Mouse (Mus musculus): ENCODE results near the gene Tmem229b. TPM values are rescaled to one million over a fixed set of nuclear protein-coding genes. Genes with fewer than 3 reads are reported as not detected.

Tmem229b gene
- 37.7 and 45.5 TPM in 2 replicates for polyA plus RNA-seq (2014; fragmentation: Nextera tagmentation; extraction: Ambion mirVana)

DNA sequence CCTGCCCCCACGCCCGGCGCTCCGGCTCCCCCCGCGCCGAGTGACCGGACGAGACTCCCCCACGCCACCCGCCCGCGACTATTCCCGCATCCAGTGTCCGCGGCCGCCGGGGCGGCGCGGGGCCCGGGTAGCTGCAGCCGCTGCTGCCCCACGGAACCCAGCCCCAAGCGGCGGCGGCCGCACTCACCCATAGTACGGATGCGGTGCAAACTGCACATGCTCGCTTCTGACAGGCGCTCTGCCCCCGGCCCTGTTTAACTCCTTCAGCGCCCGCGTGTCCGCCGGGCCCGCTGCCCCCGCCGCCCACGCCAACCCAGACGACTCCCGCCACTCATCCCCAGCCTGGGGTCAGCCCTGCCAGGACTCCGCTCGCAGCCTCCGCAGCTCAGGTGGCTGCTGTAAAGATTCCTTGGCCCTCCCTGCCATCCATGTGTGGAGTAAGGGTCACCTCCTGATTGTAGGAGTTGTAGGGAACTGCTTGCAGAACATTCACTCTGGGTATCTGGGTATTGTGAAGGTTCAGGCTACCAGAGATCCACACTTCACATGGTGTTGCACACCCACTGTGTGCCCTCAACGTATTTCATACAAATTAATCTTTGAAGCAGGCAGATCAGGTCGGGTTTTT, at the start of gene Tmem229b:
TSS of gene Tmem229b (minus strand) at position 502 of the 628 bp plus-strand sequence.
- H3K9me3 ChIP-seq (replicated peaks; ENCODE audit: control insufficient read depth, low read length), result no peaks in the 10 kb centered on the region
- peak within 1 kb of the TSS; percentile 94 for H3K9ac ChIP-seq (ENCODE audit: low read length)
- peaks cover 9% of the 10 kb centered on the region for H3K4me1 ChIP-seq (ENCODE audit: control insufficient read depth, insufficient read depth, low read length)
- no peaks in the 10 kb centered on the region for H3K27me3 ChIP-seq (replicated peaks; ENCODE audit: control insufficient read depth, insufficient read depth, low read length)
- WGBS, result under 1% methylated on average over 44 of the region's 49 CpGs
- ATAC-seq (peak; percentile 95), DNase-seq (ENCODE audit: low spot score) (peak; percentile 82)
- H3K4me2 ChIP-seq (ENCODE audit: low read length), result peak within 1 kb of the TSS; percentile 81
- peak within 1 kb of the TSS; percentile 94 for H3K4me3 ChIP-seq (ENCODE audit: low read depth, low read length)
- peak within 1 kb of the TSS; percentile 82 for H3K27ac ChIP-seq (ENCODE audit: low read depth, low read length)
- H3K36me3 ChIP-seq (ENCODE audit: control insufficient read depth, insufficient read depth, low read length), result no peaks in the 10 kb centered on the region

GRCm38 (mm10) chr12:79055276-79055675, 47.8 kb upstream of the Tmem229b start:
- no peak overlapping the region for H3K4me3 ChIP-seq (ENCODE audit: low read depth, low read length)
- 91% methylated on average over 7 of the region's 7 CpGs for WGBS
- DNase-seq (ENCODE audit: low spot score) (no peak), ATAC-seq (no peak)
- H3K4me2 ChIP-seq (ENCODE audit: low read length), result no peak overlapping the region
- no peaks in the 10 kb centered on the region for H3K4me1 ChIP-seq (ENCODE audit: control insufficient read depth, insufficient read depth, low read length)
- H3K9me3 ChIP-seq (replicated peaks; ENCODE audit: control insufficient read depth, low read length), result no peaks in the 10 kb centered on the region
- peaks cover 18% of the 10 kb centered on the region; the same call in 1 of the 2 replicates for H3K36me3 ChIP-seq (ENCODE audit: control insufficient read depth, insufficient read depth, low read length)
- H3K27me3 ChIP-seq (replicated peaks; ENCODE audit: control insufficient read depth, insufficient read depth, low read length), result no peaks in the 10 kb centered on the region
- no peak overlapping the region for H3K27ac ChIP-seq (ENCODE audit: low read depth, low read length)
- no peak overlapping the region for H3K9ac ChIP-seq (ENCODE audit: low read length)

DNA sequence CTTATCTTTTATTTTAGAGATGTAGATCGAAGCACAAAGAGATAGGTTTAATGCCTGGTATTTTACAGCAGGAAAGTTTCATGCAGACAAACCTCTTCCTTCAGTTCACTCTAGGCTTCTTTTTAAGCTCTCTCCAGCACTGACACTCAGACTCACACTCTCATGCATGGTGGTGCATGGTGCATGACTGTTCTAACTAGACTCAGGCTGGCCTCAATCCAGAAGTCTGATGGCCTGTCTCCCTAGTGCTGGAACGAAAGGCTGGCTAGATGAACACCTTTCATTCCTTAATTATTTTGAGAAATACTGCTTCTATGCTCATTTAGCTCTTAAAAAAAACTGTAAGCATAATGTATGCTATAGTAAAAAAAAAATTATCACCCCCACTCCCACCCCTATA, 44.6 kb upstream of the Tmem229b start:
- peaks cover 18% of the 10 kb centered on the region; the same call in 1 of the 2 replicates for H3K36me3 ChIP-seq (ENCODE audit: control insufficient read depth, insufficient read depth, low read length)
- WGBS, result 81% methylated on average over 2 of the region's 2 CpGs
- no peak for ATAC-seq

GRCm38 (mm10) chr12:79050545-79051212, 43.3 kb upstream of the Tmem229b start:
- Histone ChIP-seq H3K27me3 (replicated peaks; ENCODE audit: control insufficient read depth, insufficient read depth, low read length) (no peaks in the 10 kb centered on the region), H3K4me1 (ENCODE audit: control insufficient read depth, insufficient read depth, low read length) (no peaks in the 10 kb centered on the region), H3K4me2 (ENCODE audit: low read length) (no peak overlapping the region), H3K9ac (ENCODE audit: low read length) (no peak overlapping the region), H3K27ac (ENCODE audit: low read depth, low read length) (no peak overlapping the region), H3K9me3 (replicated peaks; ENCODE audit: control insufficient read depth, low read length) (no peaks in the 10 kb centered on the region), H3K4me3 (ENCODE audit: low read depth, low read length) (no peak overlapping the region), H3K36me3 (ENCODE audit: control insufficient read depth, insufficient read depth, low read length) (peaks cover 18% of the 10 kb centered on the region; the same call in 1 of the 2 replicates)
- WGBS, result 81% methylated on average over 3 of the region's 3 CpGs
- DNase-seq (ENCODE audit: low spot score), result no peak
- no peak for ATAC-seq

More for the DNA sequence above, 44.6 kb upstream of the Tmem229b start:
- Histone ChIP-seq H3K4me3 (ENCODE audit: low read depth, low read length) (no peak overlapping the region), H3K27ac (ENCODE audit: low read depth, low read length) (no peak overlapping the region), H3K9ac (ENCODE audit: low read length) (no peak overlapping the region), H3K27me3 (replicated peaks; ENCODE audit: control insufficient read depth, insufficient read depth, low read length) (no peaks in the 10 kb centered on the region), H3K9me3 (replicated peaks; ENCODE audit: control insufficient read depth, low read length) (no peaks in the 10 kb centered on the region), H3K4me1 (ENCODE audit: control insufficient read depth, insufficient read depth, low read length) (no peaks in the 10 kb centered on the region), H3K4me2 (ENCODE audit: low read length) (no peak overlapping the region)
- peak; percentile 11 for DNase-seq (ENCODE audit: low spot score)

DNA sequence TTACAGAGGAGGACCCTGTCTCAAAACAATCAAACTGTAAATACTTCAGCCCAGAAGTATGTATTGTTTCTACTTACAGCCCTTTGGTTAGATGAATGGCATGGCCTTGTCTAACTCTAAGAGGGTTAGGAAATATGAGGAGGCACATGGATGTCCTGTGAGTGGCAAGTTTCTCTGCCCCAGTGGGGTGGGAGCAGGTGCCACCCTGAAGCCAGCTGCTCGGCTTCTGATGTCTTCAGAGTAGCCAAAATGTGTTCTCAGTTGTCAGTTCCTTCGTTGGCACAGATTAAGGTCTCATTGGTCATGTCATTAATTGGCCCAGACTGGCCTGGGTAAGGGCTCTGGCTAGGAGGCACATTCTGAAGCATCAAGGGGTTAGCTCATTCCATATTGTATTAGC, 42.4 kb upstream of the Tmem229b start:
- peaks cover 12% of the 10 kb centered on the region; the same call in 1 of the 2 replicates for H3K36me3 ChIP-seq (ENCODE audit: control insufficient read depth, insufficient read depth, low read length)
- DNase-seq (ENCODE audit: low spot score) (no peak), ATAC-seq (no peak)
- H3K4me3 ChIP-seq (ENCODE audit: low read depth, low read length), result no peak overlapping the region
- no peak overlapping the region for H3K27ac ChIP-seq (ENCODE audit: low read depth, low read length)
- no peaks in the 10 kb centered on the region for H3K27me3 ChIP-seq (replicated peaks; ENCODE audit: control insufficient read depth, insufficient read depth, low read length)
- no peaks in the 10 kb centered on the region for H3K9me3 ChIP-seq (replicated peaks; ENCODE audit: control insufficient read depth, low read length)
- no peak overlapping the region for H3K4me2 ChIP-seq (ENCODE audit: low read length)
- 73% methylated on average over 2 of the region's 2 CpGs for WGBS
- no peak overlapping the region for H3K9ac ChIP-seq (ENCODE audit: low read length)
- no peaks in the 10 kb centered on the region for H3K4me1 ChIP-seq (ENCODE audit: control insufficient read depth, insufficient read depth, low read length)

DNA sequence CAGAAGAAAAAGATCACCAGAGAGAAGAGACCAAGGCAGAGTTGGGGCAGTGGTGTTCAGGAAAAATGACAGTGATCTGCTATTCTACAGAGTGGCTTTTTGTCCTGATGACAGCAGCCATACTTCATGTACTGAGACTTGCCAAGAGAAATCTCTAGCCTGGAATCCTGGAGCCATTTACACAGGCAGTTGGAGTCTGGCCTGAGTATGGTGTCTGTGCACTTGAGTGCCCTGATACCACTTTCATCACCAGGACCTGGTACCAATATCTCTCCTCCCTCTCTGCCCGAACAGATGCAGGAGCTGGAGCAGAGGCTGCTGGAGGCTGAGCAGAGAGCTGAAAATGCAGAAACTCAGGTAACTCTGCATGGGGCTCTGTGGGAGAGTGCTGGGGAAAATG, 41.5 kb upstream of the Tmem229b start:
- H3K27me3 ChIP-seq (replicated peaks; ENCODE audit: control insufficient read depth, insufficient read depth, low read length), result no peaks in the 10 kb centered on the region
- 84% methylated on average over 1 of the region's 1 CpGs for WGBS
- H3K36me3 ChIP-seq (ENCODE audit: control insufficient read depth, insufficient read depth, low read length), result 0 out of 2 replicates have a peak, but pooled peaks cover 5% of the 10 kb centered on the region
- H3K4me1 ChIP-seq (ENCODE audit: control insufficient read depth, insufficient read depth, low read length), result no peaks in the 10 kb centered on the region
- no peak for ATAC-seq
- no peak overlapping the region for H3K4me2 ChIP-seq (ENCODE audit: low read length)
- DNase-seq (ENCODE audit: low spot score), result no peak
- H3K27ac ChIP-seq (ENCODE audit: low read depth, low read length), result no peak overlapping the region
- H3K9me3 ChIP-seq (replicated peaks; ENCODE audit: control insufficient read depth, low read length), result no peaks in the 10 kb centered on the region
- no peak overlapping the region for H3K9ac ChIP-seq (ENCODE audit: low read length)
- no peak overlapping the region for H3K4me3 ChIP-seq (ENCODE audit: low read depth, low read length)

DNA sequence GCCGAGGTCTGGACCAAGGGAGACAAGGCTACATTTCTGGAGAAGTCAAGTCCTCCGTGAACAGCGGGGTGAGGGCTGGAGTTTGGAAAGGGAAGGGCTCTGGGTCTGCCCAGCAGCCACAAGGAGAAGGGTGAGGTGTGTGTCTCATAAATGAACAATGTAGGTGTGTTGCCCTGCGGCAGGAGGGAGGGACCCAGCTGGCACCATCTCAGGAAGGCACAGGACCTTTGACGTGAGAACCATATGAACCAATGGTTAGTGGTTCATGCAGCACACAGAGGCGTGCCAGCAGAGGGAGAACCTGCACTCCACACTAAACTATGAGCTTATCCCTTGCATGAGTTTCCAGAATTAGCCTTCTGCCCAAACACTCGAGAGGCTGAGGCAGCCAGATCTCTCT, 39.8 kb upstream of the Tmem229b start:
- DNase-seq (ENCODE audit: low spot score) (no peak), ATAC-seq (no peak)
- Histone ChIP-seq H3K27me3 (replicated peaks; ENCODE audit: control insufficient read depth, insufficient read depth, low read length) (no peaks in the 10 kb centered on the region), H3K27ac (ENCODE audit: low read depth, low read length) (no peak overlapping the region), H3K4me1 (ENCODE audit: control insufficient read depth, insufficient read depth, low read length) (no peaks in the 10 kb centered on the region), H3K9me3 (replicated peaks; ENCODE audit: control insufficient read depth, low read length) (no peaks in the 10 kb centered on the region), H3K4me3 (ENCODE audit: low read depth, low read length) (no peak overlapping the region), H3K36me3 (ENCODE audit: control insufficient read depth, insufficient read depth, low read length) (no peaks in the 10 kb centered on the region), H3K4me2 (ENCODE audit: low read length) (no peak overlapping the region), H3K9ac (ENCODE audit: low read length) (no peak overlapping the region)
- WGBS, result 86% methylated on average over 7 of the region's 7 CpGs

- Histone ChIP-seq H3K27me3 (replicated peaks; ENCODE audit: control insufficient read depth, insufficient read depth, low read length) (no peaks in the 10 kb centered on the region), H3K4me3 (ENCODE audit: low read depth, low read length) (no peak overlapping the region), H3K4me2 (ENCODE audit: low read length) (no peak overlapping the region), H3K36me3 (ENCODE audit: control insufficient read depth, insufficient read depth, low read length) (peaks cover 1% of the 10 kb centered on the region; the same call in 1 of the 2 replicates), H3K4me1 (ENCODE audit: control insufficient read depth, insufficient read depth, low read length) (no peaks in the 10 kb centered on the region), H3K9ac (ENCODE audit: low read length) (no peak overlapping the region), H3K9me3 (replicated peaks; ENCODE audit: control insufficient read depth, low read length) (no peaks in the 10 kb centered on the region), H3K27ac (ENCODE audit: low read depth, low read length) (no peak overlapping the region)
- peak; percentile 50 for DNase-seq (ENCODE audit: low spot score)
- WGBS, result 54% methylated on average over 6 of the region's 6 CpGs
- no peak for ATAC-seq
Measured at GRCm38 (mm10) chr12:79046171-79046570, 38.7 kb upstream of the Tmem229b start.

DNA sequence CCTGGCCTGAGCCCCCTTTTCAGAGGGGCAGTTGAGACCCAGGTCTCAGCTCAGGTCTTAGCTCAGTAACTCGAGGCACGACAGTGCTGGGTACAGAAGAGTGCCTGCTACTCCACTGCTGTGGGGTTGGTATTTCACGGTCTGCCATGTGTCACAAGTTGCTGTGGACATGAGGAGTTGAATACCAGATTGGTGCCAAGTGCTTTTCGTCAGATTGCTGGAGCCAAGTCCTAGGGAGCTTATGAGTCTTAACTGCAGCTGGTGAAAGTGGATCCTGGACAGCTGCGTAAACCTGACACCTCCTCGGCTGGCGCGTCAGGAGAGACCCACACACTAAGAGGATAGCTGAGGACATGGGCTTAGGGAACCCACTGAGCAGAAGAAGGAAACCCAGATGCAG, 37.2 kb upstream of the Tmem229b start:
- peaks cover 6% of the 10 kb centered on the region; the same call in 1 of the 2 replicates for H3K36me3 ChIP-seq (ENCODE audit: control insufficient read depth, insufficient read depth, low read length)
- H3K4me2 ChIP-seq (ENCODE audit: low read length), result no peak overlapping the region
- H3K27ac ChIP-seq (ENCODE audit: low read depth, low read length), result no peak overlapping the region
- no peaks in the 10 kb centered on the region for H3K9me3 ChIP-seq (replicated peaks; ENCODE audit: control insufficient read depth, low read length)
- ATAC-seq (no peak), DNase-seq (ENCODE audit: low spot score) (no peak)
- no peak overlapping the region for H3K9ac ChIP-seq (ENCODE audit: low read length)
- H3K27me3 ChIP-seq (replicated peaks; ENCODE audit: control insufficient read depth, insufficient read depth, low read length), result no peaks in the 10 kb centered on the region
- no peaks in the 10 kb centered on the region for H3K4me1 ChIP-seq (ENCODE audit: control insufficient read depth, insufficient read depth, low read length)
- 87% methylated on average over 8 of the region's 8 CpGs for WGBS
- H3K4me3 ChIP-seq (ENCODE audit: low read depth, low read length), result no peak overlapping the region
